Mouse (Mus musculus): ENCODE measurements around the gene A430005L14Rik. TPM values are rescaled to one million over a fixed set of nuclear protein-coding genes. Genes with fewer than 3 reads are reported as not detected.
A peak's percentile ranks its signal among the peaks of the same experiment; 100 is the strongest.
"Not testable (repeated sequence)": the region's sequence is repeated elsewhere in the genome, so short reads cannot be mapped to it uniquely, and the experiment has no call there.

The A430005L14Rik gene
- total RNA-seq (2021): 10 to 100 TPM; 18.8 to 21.4 TPM
- long read RNA-seq, experiment 1, transcript A430005L14Rik-201 (4 exons, 1,098 nt): major isoform, 37 of 45 reads
- long read RNA-seq, experiment 1, partial matches to known transcripts: 2 of 45 reads
- long read RNA-seq, experiment 1, other reads (novel, unspliced or antisense): 5 of 45 reads
- long read RNA-seq, experiment 2, transcript A430005L14Rik-201 (4 exons, 1,098 nt): major isoform, 9 of 12 reads
- long read RNA-seq, experiment 2, partial matches to known transcripts: 2 of 12 reads
- long read RNA-seq, experiment 2, other reads (novel, unspliced or antisense): 0 of 12 reads

DNA sequence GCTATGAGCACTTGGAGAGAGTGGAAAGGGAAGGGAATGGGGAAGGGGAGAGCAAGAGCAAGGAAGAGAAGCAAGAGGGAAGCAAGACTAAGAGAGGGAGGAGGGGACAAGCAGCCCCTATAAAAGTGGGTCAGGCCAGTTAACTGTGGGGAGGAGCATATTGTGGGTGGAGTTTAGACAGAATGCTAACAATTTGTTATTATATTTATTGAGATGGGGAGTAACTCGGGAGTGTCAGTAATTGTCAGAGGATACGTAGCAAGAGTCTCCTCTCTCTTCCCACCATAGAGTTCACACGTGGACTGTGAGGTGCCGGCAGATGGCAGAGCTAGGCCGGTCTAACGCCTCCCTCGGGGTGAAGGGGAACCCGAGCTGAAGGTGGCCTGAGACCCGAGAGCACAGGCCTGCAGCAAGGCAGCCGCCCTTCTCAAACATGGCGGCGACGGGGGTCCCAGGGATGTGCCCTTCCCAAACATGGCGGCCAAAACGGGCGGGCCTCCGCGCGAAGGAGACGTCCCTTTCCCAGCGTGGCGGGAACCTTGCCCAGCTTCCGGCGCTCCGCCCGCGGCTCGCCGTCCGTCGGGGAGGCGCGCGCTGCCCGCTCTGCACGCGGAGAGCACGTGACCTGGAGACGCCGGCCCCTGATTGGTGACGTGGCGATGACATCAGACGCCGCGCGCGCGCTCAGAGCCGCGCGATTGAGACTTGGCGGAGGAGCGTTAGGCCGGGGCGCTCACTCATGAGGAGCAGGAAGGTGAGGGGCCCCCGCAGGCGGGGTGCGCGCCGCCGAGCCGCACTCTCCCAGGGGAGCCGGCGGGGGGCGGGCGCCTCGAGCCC is at the start of gene A430005L14Rik:
TSS of gene A430005L14Rik (plus strand) at position 669 of the 837 bp plus-strand sequence.
- DNase-seq: peak; percentile 97 to 98

DNA sequence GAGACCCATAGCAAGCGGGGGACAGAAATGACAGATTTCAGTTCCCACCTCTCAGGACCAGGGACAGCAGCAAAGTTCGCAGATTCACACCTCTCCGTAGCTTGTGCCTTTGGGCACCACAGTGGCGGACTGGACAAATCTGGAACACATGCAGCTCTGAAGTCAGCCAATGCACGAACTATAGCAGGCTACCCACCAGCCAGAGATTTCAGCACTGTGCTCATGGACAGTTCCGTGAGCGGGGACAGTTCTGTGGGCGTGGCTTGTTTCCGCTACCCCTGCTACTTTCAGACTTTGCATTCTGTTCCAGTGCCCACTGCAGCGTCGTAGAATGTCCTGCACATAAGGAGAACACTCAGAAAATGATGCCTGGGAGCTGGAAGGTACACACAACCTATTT is 49.5 kb upstream of the A430005L14Rik start:
- peak; percentile 31 to 51 for DNase-seq

DNA sequence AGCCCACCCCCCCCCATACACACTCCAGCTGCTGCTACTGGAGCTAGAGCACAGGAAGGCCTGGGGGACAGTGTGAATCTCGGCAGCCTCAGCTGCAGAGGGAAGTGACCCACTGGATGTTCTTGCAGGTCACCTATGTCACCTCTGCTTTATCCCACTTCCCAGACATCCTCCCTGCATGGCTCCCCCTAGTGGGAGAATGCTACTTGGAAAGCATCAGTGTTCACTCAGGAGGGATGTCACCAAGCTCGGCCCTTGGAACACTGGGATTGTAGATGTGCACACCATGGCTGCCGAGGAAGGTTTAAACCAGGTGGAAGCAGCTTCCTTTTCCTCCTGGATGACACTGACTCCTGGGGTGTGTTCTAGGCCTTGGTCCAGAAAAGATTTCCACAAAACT is 43.4 kb upstream of the A430005L14Rik start:
- DNase-seq: peak in 1 of 2 experiments; percentile 10

DNA sequence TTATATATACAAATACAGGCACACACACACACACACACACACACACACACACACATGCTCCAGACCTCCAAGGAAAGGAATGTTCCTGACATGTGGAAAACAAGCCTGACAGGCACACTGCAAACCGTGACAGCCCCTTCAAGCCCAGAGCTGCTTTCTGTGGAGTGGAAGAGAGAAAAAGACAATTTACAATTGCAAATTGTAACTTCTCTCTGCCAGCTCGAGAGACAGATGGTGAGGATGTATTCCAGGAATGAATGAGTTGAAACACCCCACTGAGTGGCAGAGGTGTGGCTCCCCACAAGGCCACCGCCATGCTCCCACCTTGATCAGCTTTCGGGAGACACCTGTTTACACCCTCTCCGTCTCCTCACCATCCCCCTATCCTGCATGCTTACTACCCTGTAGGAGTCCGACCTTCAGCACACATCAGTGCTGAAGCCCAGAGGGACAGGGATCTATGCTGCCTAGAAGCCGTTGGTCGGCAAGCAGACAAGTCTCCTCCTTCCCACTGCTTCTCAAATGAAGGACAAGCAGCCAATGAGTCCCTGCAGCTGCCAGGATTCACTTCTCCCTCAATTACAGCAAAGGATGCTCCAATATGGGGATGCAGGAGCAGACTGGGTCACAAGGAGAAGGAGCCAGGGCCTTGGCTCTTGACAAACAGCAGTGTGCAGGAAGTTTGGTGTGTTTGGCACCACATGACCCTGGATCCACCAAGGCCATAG is 39.1 kb upstream of the A430005L14Rik start:
- no peak for DNase-seq

DNA sequence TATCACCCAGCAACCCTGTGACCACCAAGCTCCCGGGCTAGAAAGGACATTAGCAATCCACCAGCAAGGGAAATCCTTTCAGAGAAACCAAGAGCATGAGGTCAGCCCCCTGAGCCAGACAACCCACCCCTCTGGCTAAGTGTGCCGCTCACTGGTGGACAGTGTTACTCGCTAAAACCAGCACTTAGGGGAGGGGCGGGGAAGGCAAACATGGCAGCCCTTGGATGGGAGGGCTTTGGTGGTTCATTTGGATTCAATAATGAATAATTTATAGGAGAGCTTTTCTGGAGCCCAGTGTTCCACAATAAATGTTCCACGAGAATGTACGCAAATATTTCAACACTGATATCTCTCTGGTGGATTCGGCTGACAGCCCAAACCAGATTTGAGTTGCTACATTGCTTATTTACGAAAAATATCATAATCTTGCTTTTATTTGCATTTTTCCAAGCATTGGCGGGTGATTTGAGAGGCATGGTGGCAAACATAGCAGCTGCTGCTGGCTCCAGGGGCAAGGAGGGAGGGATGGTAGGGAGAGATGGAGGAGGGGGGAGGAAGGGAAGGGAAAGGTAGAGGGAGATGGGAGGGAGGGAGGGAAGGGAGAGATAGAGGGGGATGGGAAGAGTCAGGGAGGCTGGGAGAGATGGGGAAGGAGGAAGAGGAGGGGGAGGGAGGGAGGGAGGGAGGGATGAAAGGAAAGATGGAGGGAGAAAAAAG is 36.4 kb upstream of the A430005L14Rik start:
- DNase-seq: no peak

DNA sequence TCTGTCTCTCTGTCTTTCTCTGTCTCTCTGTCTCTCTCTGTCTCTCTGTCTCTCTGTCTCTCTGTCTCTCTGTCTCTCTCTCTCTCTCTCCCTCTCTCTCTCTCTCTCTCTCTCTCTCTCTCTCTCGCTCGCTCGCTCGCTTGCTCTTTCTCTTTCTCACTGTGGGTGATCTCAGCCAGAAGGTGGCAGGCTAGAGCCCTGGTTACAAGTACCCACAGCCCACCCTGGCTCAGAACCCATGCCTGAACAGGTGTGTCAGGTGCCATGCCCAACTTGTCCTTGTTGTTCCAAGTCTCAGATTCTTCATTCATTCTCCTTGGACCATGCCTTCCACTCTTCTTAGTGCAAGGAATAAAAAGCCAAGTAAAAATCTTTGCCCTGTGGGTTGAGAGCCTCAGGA is 34.9 kb upstream of the A430005L14Rik start:
- DNase-seq: not testable (repeated sequence)

DNA sequence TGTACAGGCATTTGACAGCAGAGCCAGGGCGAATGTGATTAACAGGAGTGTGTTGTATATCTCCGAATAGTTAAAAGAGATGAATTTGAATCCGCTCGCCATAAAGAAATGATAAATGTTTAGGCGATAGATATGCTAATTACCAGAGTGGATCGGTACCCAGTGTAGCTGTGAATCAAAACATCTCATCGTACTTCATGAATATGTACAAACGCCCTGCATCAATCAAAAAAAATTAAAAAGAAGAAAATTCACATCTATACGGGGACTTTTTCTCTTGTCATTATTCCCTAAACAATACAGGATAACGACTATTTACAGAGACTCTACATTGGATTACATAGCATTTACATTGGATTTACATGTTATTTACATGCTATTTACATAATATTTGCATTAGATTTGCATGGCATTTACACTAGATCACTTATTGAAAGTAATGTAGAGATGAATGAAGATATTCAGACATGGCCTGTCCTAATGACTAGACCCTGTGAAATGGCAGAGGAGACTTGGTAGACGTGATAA is 28.2 kb upstream of the A430005L14Rik start:
- no peak for DNase-seq

DNA sequence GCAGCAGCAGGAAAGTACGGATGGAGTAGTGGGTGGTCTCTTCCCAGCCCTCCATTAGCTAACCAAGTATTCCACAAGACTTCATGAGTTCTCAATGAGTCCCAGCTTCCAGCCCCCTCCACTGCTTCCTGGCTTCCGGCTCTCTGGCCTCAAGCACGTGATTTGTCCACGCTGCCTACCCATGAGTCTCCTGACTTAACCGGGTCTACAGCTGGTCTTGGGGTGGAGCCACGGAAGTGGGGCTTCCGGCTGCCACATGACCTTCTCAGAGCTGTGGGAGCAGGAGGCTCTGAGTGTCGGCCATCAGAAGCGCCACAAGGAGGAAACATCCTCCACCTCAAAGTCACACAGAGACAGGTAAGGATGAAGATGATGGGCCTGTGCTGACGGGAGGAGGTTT is 27.6 kb upstream of the A430005L14Rik start:
- DNase-seq: no peak

DNA sequence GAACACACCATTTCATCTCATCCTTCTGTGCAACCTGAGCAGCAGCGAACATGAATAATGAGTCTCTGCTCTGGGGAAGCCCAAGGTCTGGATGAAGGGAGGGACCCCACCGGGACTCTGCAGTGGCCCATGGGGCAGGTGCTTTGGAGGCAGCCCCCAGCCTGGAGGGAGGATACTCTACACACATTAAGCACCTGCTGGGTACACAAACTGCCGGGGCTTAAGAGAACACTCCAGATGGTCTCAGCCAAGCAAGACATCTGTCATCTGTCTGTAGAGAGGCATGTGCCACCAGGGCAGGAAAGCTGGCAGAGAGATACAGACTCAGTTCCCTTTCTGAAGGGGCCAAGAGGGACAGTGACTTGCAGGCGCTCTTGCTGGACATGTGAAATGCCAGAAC is 27.1 kb upstream of the A430005L14Rik start:
- DNase-seq: no peak

DNA sequence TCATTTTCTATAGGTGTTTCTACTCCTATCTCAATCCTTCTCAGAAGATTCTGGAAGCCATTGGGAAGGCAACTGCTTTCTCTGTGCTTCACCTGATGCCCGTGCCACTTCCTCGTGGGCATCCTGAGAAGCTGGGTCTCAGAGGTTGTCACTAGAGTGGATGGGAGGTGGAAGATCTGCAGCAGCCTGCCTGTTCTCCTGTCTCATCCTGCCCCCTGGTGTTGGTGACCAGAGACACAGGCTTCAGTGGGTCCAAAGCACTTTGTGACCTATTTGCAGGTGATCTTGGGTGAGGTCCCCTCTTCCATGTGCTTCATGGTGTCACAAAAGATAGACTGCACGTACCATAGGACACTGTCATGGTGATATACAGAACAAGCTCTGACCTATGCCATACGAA is 13.8 kb upstream of the A430005L14Rik start:
- peak; percentile 20 to 26 for DNase-seq

DNA sequence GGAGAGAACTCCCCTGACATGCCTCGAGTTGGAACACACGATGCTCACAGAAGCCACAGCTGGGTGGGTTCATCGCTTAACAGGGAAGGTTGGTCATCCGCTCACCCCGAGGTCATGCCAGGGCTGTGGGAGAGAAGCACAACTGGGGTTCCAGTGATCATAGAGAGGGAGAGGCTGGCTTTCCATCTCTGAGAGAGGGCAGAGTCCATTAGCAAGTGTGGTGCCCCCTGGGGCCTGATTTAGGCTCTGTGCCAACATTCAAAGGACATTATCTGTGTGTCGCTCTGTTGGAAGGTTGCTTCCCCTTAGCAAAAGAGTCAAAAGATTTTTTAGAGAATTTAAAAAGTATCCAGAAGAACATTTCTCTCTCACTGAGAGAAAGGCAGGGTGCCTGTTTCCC is 12.8 kb upstream of the A430005L14Rik start:
- DNase-seq: no peak

DNA sequence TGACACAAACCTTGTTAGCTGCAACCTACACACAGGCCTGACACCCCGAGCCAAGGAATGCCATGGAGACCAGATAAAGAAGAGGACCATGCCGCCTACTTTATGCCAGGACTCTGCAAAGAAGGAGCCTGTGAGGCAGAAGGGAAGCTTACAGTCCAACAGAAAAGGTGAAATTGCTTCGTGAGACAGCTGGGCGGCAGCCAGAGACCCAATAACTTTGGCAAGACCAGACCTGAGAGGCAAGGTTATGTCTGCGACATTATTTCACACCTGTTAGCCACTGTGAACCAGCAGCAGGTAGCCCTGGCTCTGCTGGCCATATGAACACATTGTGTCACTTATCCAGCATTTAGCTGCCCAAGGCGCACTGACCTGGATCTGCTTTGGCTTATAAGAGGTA is 11.3 kb upstream of the A430005L14Rik start:
- no peak for DNase-seq

DNA sequence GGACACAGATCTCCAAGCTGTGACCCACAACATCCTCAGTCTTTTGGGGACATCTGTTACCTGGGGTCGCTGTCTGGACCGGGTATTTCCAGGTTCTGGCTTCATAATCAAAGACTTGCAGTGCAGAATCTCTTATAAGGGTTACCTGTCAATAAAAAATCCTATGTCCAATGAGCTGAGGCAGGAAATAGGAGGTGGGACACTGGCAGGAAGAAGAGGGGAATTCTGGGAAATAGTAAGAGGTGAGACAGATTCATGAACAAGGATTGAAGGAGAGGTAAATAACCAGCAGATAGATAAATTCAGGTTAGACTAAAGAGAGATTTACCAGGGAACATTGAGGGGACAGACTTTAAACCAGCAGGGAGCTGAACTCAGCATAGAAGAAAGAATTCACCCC is 6.7 kb upstream of the A430005L14Rik start:
- DNase-seq: no peak

DNA sequence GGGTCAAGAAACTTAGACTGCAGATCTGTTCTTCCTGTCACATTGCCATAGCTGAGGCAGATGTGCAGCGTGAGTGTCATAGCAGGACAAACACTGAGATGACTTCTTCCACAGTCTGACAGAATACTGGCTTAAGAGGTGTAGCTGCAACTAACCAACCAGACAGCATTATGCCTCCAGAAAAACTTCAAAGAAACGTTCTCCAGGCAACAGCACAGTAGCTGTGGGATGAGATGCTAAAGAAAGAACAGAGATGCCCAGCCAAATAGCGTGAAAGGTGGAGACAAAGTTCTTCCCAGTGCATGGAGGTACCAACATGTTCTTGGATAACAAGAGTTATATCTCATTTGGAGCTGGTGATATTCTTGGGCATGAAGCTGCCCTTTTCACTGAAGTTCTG is 5.9 kb upstream of the A430005L14Rik start:
- no peak for DNase-seq

DNA sequence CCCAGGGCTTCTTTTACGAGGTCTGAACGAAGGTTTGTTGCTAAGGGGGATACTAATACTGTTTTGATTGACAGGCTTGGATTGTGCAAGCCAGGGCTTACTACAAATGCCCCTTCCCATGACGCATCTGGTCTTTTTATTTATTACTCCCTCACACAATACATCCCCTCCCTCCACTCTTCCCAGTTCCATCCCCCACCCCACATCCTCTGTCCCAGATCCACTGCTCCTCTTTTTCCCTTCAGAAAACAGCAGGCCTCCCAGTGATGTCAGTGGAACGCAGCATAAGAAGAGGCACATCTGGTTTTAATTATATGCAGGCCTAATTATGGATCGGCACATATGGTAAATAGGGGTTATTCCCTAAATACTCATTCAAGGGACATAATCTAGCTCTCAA is 5.3 kb upstream of the A430005L14Rik start:
- no peak for DNase-seq

DNA sequence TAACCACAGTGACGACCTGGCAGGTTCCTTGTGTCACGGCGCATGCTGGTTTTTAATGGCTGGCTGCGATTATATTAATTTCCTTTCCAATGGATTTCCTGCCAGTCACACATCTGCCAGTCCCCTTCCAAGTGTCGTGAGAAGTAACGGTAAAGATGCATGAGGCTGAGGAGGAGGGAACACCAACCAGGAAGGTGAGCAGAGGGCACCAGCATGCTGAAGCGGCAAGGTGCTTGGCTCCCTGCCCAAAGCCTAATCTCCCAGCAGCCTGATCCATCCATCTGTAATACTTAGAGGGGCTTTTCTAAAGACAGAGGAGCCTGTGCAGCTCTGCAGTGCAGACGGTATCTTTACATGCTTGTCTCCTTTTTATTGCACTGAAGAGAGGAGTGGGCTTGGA is 1.4 kb upstream of the A430005L14Rik start:
- no peak for DNase-seq

DNA sequence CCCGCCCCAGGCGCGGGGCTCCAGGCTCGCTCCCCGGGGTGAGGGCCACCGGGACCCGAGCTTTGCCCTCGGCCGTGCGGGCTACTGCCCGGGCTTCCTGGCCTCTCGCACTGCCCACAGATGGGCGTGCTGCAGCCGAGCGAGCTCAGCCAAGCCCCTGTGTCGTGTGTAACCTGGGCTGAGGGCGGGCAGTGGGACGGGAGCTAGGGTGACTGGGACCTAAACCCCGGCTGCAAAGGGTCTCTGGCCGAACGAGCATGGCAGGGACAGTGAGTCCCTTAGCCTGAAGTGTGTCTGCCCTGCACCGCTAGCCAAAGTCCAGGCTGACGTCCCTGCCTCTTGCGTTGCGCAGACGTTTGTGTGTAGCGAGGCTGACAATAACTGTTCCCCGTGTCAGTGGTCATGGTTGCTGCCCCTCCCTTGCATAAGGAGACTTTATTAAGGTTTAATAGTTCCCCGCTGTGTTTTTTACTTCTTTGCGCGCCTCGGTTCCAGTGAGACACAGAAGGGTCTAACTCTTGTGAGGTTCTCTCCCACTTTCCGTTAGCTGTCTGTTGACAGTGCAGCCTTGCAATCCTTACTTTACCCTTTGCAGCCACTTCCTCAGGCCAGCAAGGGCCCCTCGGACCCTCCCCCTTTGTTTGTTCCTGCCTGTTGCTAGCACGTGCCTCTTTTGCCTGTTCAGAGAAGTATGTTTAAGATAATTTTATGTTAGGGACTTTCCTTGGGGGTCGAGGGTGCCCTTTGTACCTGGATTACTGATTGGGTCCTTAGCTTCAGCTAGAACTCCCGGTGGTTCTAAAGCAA is 610 bp downstream of the A430005L14Rik start:
- peak in 1 of 2 experiments; percentile 22 for DNase-seq

DNA sequence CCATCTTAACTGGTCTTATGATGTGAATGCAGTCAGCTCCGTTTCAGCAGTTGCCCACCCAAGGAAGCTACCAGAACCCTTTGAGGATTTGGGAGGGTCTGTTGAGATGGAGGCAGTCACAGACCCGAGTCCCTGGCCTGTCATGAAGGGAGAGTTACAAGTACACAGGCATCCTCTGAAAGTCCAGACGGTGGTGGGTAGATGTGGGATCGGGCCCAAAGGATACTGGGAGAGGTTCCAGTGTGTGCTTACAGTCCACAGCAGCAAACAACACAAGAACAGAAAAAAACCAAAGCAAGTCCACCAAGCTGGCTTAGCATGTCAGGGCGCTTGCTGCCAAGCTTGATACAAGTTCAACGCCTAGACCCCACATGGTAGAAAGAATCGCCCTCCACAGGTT is 5.6 kb downstream of the A430005L14Rik start:
- no peak for DNase-seq

DNA sequence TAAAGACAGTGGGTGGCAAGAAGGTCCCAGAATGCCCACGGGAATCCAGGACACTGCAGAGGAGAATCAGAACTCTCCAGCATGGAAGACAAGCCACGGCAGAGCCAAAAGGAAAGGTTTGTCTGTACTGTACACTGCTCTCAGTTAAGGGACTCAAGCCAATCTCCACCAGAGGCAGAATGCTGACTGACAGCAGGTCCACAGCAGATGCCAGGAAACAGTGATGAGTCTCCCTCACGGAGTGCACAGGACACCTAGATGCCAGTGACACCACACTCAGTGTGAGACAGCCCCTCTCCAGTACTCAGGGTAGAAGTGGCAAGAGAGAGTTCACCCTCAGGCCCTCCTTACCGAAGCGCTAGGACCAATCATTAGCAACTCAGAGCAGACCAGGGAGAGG is 9.6 kb downstream of the A430005L14Rik start:
- no peak for DNase-seq

DNA sequence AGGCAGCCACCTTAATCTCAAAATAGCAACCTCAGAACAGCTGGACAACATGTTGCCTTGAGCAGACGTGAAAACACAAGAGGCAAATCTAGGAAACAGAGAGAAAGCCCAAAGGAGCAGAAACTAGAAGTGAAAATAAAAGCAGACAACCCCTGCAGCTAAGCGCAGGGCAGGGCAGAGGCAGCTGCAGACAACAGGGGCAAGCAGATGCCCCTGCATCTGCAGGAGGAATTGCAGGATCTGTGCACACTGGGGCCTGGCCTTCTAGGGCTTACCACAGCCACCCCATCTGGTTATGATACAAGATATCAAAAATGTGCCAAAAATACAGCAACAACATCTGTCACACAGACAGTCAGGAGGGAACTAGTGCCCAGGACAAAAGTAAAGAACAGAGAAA is 10.5 kb downstream of the A430005L14Rik start:
- no peak for DNase-seq

DNA sequence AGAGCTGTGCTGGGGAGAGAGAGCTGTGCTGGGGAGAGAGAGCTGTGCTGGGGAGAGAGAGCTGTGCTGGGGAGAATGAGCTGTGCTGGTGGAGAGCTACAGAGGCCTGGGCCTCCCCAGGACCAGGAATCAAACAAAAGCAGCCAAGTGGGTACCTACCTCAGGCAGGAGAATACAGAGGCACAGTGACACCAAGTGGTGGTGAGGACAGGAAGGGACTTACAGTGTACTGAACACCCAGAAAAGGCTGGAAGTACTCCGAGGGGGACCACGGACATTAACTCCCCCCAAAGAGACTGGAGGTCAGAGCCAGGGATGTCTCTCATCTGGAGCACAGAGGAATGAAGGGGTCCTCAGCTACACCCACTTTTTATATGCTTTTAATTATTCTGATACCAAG is 11.0 kb downstream of the A430005L14Rik start:
- no peak for DNase-seq
